Mouse (Mus musculus): ENCODE data around the gene Hexa. TPM values are rescaled to one million over a fixed set of nuclear protein-coding genes. Genes with fewer than 3 reads are reported as not detected.

Gene Hexa
- polyA plus RNA-seq (2021), result 135 TPM

DNA sequence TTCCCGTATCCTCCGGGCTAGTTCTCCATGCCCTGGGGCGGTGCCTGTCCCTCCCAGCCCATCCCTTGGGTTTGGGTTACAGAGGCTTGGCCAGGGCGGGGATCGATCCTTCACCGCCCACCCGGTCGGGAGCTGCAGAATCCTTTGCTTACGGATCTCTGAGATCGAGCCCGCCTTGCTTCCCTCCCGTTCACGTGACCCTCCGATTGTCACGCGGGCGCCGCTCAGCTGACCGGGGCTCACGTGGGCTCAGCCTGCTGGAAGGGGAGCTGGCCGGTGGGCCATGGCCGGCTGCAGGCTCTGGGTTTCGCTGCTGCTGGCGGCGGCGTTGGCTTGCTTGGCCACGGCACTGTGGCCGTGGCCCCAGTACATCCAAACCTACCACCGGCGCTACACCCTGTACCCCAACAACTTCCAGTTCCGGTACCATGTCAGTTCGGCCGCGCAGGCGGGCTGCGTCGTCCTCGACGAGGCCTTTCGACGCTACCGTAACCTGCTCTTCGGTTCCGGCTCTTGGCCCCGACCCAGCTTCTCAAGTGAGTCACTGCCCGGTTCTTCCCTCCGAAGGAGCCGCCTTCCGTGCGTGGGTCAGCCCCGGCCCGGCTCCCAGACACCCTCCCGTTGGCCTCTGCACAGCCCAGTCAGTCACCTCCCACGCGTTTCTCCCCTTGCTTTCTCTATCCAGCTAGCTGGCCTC is at the start of gene Hexa, which contains the start of gene Tmem202:
TSS of gene Hexa (plus strand) at position 100 of the 697 bp plus-strand sequence.
TSS of gene Tmem202 (minus strand) at position 407 of the 697 bp plus-strand sequence.
- ChIA-PET CTCF (interaction anchor here (0.9 kb wide), 1 partner anchor 26 kb away, joined by 4 read pairs; no protein-coding TSS in a partner anchor), POLR2A (interaction anchor here (1.3 kb wide), 1 partner anchor 249 kb away, joined by 4 read pairs; the partner anchor contains the start of gene Adpgk)
- ATAC-seq (peak; percentile 66), DNase-seq (ENCODE audit: low read depth, low spot score) (peak; percentile 30)
- no peak for TF ChIP-seq CTCF (IDR thresholded peaks at IDR 0.05)
- no peaks in the 10 kb centered on the region for H3K27me3 ChIP-seq
- in situ Hi-C loops (cut with MboI; ENCODE audit: low pct_unique_long_range_greater_than_20kb), result no loop called here

DNA sequence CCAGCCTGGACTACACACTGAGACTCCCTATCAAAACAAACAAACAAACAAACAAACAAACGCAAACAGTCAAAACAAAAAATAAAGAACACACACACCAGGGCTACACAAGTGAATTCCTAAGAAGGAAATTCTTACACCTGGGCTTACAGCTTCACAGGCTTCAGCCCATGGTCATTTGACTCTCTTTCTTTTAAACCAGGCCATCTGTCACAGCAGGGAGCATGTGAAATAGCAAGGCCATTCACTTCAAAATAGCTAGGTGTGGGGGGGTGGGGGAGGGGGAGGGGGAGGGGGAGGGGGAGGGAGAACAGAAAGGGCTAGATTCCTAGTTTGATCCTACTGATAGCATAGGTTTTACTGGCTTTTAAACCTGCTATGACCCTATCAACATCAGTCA is 31.2 kb upstream of the Hexa start:
- H3K27me3 ChIP-seq, result no peaks in the 10 kb centered on the region
- DNase-seq (ENCODE audit: low read depth, low spot score), result no peak
- no peak for TF ChIP-seq CTCF (IDR thresholded peaks at IDR 0.05)
- in situ Hi-C loops (cut with MboI; ENCODE audit: low pct_unique_long_range_greater_than_20kb), result no loop called here
- POLR2A ChIA-PET, result interaction anchor here (1.6 kb wide), 1 partner anchor 10 kb away, joined by 3 read pairs; no protein-coding TSS in a partner anchor
- no peak for ATAC-seq
- CTCF ChIA-PET, result no interaction called here

DNA sequence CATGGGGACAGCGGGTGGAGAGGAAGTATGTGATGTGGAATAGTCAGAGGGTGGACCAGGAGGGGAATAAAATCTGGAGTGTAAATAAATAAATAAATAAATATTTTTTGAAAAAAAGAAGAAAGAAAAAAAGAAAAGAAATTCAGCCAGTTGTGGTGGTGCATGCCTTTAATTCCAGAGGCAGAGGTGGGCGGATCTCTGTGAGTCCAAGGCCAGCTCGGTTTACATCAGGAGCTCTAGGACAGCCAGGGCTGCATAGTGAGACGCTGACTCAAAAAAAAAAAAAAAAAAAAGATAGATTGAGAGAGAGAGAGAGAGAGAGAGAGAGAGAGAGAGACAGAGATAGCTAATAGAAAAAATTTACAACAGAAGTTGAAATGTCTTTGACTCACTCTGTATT is 27.0 kb upstream of the Hexa start:
- TF ChIP-seq CTCF (IDR thresholded peaks at IDR 0.05), result no peak
- POLR2A ChIA-PET, result interaction anchor here (0.6 to 0.7 kb wide), 2 partner anchors 10 to 22 kb away, joined by 3 read pairs; no protein-coding TSS in a partner anchor
- DNase-seq (ENCODE audit: low read depth, low spot score) (no peak), ATAC-seq (no peak)
- no peaks in the 10 kb centered on the region for H3K27me3 ChIP-seq
- CTCF ChIA-PET, result no interaction called here
- in situ Hi-C loops (cut with MboI; ENCODE audit: low pct_unique_long_range_greater_than_20kb), result no loop called here

DNA sequence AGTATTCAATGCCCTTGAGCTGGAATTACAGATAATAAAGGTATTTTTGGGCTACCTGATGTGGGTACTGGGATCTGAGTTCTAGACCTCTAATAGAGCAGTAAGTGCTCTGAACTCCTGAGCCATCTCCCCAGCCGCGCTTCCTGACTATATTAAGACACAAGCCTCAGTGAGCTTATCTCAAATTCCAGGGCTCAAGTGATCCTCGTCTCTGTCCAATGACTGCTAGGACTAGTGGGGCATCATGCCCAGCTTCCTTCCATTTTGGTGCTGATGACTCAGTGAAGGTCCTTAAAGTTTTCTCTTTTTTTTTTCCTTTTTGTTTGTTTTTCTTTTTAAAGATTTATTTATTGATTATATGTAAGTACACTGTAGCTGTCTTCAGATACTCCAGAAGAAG is 24.3 kb upstream of the Hexa start:
- in situ Hi-C loops (cut with MboI; ENCODE audit: low pct_unique_long_range_greater_than_20kb), result no loop called here
- no peak for ATAC-seq

DNA sequence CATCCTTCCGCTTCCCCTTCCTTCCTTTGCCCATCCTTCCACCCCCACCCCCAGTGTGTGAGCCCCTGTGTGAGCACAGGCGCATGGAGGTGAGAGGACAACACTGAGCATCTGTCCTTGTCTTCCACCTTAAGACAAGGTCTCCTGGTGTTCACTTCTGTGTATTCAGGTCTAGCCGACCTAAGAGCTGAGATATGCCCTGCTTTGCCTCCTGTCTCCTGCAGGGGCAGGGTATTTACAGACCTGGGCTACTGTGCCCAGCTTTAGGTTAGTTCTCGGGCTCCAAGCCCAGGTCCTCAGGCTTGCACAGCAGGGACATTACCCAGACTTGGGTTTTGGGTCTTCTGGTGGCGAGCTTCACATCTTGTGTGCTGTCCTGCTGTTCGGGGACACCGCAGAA is 22.2 kb upstream of the Hexa start:
- H3K27me3 ChIP-seq, result no peaks in the 10 kb centered on the region
- no peak for TF ChIP-seq CTCF (IDR thresholded peaks at IDR 0.05)
- DNase-seq (ENCODE audit: low read depth, low spot score) (no peak), ATAC-seq (no peak)
- ChIA-PET POLR2A (no interaction called here), CTCF (no interaction called here)
- in situ Hi-C loops (cut with MboI; ENCODE audit: low pct_unique_long_range_greater_than_20kb), result no loop called here

More for the DNA sequence above, 24.3 kb upstream of the Hexa start:
- TF ChIP-seq CTCF (IDR thresholded peaks at IDR 0.05), result no peak
- no peak for DNase-seq (ENCODE audit: low read depth, low spot score)
- no peaks in the 10 kb centered on the region for H3K27me3 ChIP-seq
- POLR2A ChIA-PET, result no interaction called here
- CTCF ChIA-PET, result no interaction called here

DNA sequence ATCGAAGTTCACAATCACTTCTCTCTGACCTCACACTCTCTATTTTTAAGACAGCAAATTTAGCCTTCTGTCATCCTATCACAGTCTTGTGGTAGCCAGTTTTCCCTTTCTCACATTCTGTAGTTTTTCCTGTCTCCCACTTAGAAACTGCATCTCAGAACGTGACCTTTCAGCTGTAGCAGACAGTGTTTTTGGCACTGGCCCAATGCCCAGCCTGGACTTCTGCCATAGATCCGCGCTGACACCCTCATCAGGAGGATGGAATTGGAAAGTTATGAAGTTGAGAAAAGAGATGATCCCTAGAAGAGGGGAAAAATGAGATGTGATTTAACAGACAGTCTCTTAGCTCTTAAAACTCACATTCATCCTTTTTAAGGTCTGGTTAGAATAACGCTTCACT is 20.4 kb upstream of the Hexa start:
- ChIA-PET POLR2A (interaction anchor here (1.4 kb wide), 1 partner anchor 10 kb away, joined by 3 read pairs; no protein-coding TSS in a partner anchor), CTCF (interaction anchor here (0.7 to 1.3 kb wide), 2 partner anchors 8 to 9 kb away, joined by 4 read pairs; no protein-coding TSS in a partner anchor)
- DNase-seq (ENCODE audit: low read depth, low spot score), result no peak
- no peak for ATAC-seq
- in situ Hi-C loops (cut with MboI; ENCODE audit: low pct_unique_long_range_greater_than_20kb), result no loop called here
- H3K27me3 ChIP-seq, result no peaks in the 10 kb centered on the region
- no peak for TF ChIP-seq CTCF (IDR thresholded peaks at IDR 0.05)

DNA sequence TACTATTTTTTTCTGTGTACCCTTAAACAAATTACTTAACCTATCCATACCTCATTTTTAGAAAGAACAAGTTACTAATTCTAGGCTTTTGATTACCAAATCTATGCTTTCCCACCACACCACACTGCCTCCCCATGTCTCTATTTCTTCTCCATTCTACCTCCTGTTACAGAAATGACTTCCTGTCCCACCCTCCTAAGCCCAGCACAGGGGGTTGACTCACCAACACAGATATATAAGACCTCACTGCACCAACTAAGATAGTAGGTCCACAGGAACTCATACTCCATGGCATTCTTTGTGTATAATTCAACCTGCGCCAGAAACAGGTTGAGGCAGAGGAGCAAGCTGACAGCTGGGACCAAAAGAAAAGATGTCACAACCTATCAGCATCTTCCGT is 19.9 kb upstream of the Hexa start:
- TF ChIP-seq CTCF (IDR thresholded peaks at IDR 0.05), result no peak
- H3K27me3 ChIP-seq, result no peaks in the 10 kb centered on the region
- no peak for ATAC-seq
- in situ Hi-C loops (cut with MboI; ENCODE audit: low pct_unique_long_range_greater_than_20kb), result no loop called here
- DNase-seq (ENCODE audit: low read depth, low spot score), result no peak
- CTCF ChIA-PET, result interaction anchor here (0.7 to 1.3 kb wide), 2 partner anchors 9 kb away, joined by 4 read pairs; no protein-coding TSS in a partner anchor
- POLR2A ChIA-PET, result interaction anchor here (1.4 kb wide), 1 partner anchor 11 kb away, joined by 3 read pairs; no protein-coding TSS in a partner anchor

DNA sequence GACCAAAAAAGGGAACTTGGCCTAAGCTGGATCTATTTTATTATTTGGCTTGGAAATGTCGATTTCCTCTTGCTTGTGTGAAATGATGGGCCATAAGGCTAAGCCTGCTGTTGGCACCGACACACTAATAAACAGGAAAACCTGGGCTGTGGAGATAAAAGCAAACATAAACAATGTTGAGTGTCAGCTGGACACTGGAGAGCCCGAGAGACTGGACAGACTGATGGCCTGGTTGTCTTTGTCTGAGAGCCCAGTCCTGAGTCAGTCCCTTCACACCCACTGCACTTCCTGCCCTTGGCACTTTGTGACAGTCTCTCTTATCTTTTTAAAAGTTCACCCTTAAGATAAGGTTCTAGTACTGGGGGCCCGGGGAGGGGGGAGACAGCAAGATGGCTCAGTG is 16.4 kb upstream of the Hexa start:
- no peaks in the 10 kb centered on the region for H3K27me3 ChIP-seq
- no peak for DNase-seq (ENCODE audit: low read depth, low spot score)
- in situ Hi-C loops (cut with MboI; ENCODE audit: low pct_unique_long_range_greater_than_20kb), result no loop called here
- no peak for TF ChIP-seq CTCF (IDR thresholded peaks at IDR 0.05)
- ATAC-seq, result no peak
- ChIA-PET CTCF (no interaction called here), POLR2A (no interaction called here)

DNA sequence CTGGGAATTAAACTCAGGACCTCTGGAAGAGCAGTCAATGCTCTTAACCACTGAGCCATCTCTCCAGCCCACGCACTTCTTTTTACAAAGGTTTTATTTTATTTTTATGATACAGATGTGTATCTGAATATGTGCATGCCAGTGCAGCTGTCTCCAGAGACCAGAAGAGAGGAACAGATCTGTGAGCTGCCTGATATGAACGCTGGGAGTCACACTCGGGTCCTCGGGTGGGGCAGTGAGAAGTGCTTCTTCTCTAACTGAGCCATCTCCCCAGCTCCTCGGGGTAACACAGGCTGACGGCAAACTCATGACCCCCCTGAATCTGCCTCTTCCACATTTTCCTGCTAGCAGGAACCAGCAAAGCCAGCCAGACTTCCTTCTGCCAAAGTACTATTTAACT is 12.6 kb upstream of the Hexa start:
- H3K27me3 ChIP-seq, result no peaks in the 10 kb centered on the region
- ChIA-PET CTCF (no interaction called here), POLR2A (interaction anchor here (0.6 kb wide), 1 partner anchor 9 kb away, joined by 4 read pairs; no protein-coding TSS in a partner anchor)
- no peak for TF ChIP-seq CTCF (IDR thresholded peaks at IDR 0.05)
- no peak for DNase-seq (ENCODE audit: low read depth, low spot score)
- in situ Hi-C loops (cut with MboI; ENCODE audit: low pct_unique_long_range_greater_than_20kb), result no loop called here
- ATAC-seq, result no peak

DNA sequence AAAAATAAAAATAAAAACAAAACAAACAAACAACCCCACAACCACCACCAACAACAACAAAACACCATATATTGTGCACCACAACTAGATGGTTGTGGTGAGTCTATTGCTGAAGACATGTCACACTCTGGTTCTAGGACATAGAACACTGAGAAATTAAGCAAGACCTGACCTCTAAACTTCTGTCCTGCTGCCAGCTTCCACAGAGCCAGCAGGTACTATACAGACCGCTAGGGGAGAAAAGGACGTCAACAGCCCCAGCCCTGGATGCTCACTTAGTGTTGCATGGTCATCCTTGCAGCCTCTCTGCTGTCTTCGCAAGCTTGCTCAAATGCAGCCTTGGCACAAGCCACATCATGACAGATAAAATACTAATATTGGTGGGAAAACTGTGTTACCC is 11.8 kb upstream of the Hexa start:
- no peak for ATAC-seq
- ChIA-PET POLR2A (no interaction called here), CTCF (interaction anchor here (1.3 kb wide), 1 partner anchor 8 kb away, joined by 4 read pairs; no protein-coding TSS in a partner anchor)
- no peaks in the 10 kb centered on the region for H3K27me3 ChIP-seq
- no peak for TF ChIP-seq CTCF (IDR thresholded peaks at IDR 0.05)
- in situ Hi-C loops (cut with MboI; ENCODE audit: low pct_unique_long_range_greater_than_20kb), result no loop called here
- DNase-seq (ENCODE audit: low read depth, low spot score), result no peak

DNA sequence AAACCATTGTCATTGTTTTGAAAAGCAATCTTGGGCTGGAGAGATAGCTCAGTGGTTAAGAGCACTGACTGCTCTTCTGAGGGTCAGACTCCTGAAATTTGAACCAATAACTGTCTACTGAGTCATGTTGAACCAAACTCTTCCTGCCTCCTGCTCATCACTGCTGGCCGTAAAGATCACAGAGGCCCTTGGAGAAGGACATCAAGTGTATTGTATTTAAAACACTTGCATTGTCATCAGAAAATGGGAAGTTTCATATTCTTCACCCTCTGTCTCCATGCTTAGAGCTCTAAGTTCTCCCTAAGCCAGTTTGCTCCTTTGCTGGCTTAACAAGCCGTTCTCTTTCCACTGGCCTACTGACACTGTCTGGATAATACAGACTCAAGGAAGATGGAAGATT is 11.1 kb upstream of the Hexa start:
- POLR2A ChIA-PET, result no interaction called here
- CTCF ChIA-PET, result interaction anchor here (1.3 kb wide), 1 partner anchor 9 kb away, joined by 4 read pairs; no protein-coding TSS in a partner anchor
- ATAC-seq (no peak), DNase-seq (ENCODE audit: low read depth, low spot score) (no peak)
- H3K27me3 ChIP-seq, result no peaks in the 10 kb centered on the region
- in situ Hi-C loops (cut with MboI; ENCODE audit: low pct_unique_long_range_greater_than_20kb), result no loop called here
- TF ChIP-seq CTCF (IDR thresholded peaks at IDR 0.05), result no peak
